In the genomic region with DNA sequence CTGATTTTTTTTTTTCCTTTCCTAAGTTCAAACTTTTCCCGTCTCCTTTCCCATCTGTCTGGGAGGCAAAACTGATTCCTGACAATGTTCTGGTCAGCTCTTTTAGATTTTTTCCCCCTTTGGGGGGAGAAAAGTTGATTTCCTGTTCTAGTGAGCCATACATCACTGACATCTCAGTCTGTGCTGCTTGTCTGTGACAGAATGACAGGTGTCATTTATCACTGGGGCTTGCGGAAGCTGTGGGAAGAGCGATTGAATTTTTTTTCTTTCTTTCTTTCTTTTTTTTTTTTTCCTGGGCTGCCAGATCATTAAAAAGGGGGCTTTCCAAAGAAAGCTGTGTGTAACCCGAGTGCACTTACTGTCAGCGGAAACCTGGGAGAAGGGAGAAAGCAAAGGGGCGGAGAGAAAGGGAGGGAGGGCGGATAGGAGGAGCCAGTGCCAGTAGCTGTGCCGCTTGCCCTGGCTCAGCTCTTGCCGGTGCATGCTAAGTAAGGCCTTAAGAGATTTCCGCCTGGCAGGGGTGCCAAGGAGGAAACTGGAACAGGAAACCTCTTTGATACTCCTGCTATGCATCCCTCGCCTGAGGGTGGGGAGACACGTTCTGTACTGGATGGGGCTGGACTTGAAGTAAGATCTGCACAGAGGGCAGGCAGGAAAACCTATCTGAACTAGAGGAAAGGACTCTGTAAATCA, we compare ENCODE assay signal across 8 mouse cellular contexts.
DNase-seq lines count a peak whose midpoint lies in the region; ATAC-seq and TF ChIP-seq lines count a peak whose summit lies in the region.
"Had no signal": no experiment of that assay in that cellular context is flagged by ENCODE, and none has a peak within 500 bp of the region (broad histone marks: within the 10 kb centered on the region; RNA-seq: fewer than 3 reads in every experiment).

No protein-coding gene starts in this region.

- no peaks in the 10 kb centered on the region for H3K27me3 ChIP-seq in limb, embryonic 14.5 days (ENCODE audit: control insufficient read depth, insufficient read depth, low read length)
- H3K27me3 ChIP-seq in midbrain, embryonic 13.5 days = 0 out of 2 replicates have a peak, but pooled peaks cover 3% of the 10 kb centered on the region
- H3K27me3 ChIP-seq in stomach, embryonic 16.5 days (ENCODE audit: control insufficient read depth, insufficient read depth, low read length) = no peaks in the 10 kb centered on the region

- peak overlapping the region; percentile 55 for H3K4me2 ChIP-seq in limb, embryonic 14.5 days (replicated peaks; ENCODE audit: low read depth, low read length, severe bottlenecking)
- peak overlapping the region; percentile 48 for H3K4me2 ChIP-seq in midbrain, embryonic 13.5 days (replicated peaks)
- peak overlapping the region; percentile 57 for H3K4me2 ChIP-seq in stomach, embryonic 16.5 days (ENCODE audit: low read depth, low read length)

- H3K36me3 ChIP-seq in limb, embryonic 14.5 days (ENCODE audit: control insufficient read depth, insufficient read depth, low read length) = no peaks in the 10 kb centered on the region
- H3K36me3 ChIP-seq in midbrain, embryonic 13.5 days = no peaks in the 10 kb centered on the region
- no peaks in the 10 kb centered on the region for H3K36me3 ChIP-seq in stomach, embryonic 16.5 days (ENCODE audit: control insufficient read depth, insufficient read depth, low read length)

- peak; percentile 4 for DNase-seq in WW6 (ENCODE audit: low read depth, low spot score)
- peak; percentile 80 for DNase-seq in embryo, embryonic 9.5 days (ENCODE audit: extremely low spot score)
- peak; percentile 59 for DNase-seq in gonadal fat pad, adult 2 months (ENCODE audit: low read depth)
- peak; percentile 75 for DNase-seq in limb, embryonic 14.5 days (ENCODE audit: low spot score)

- no peak for TF ChIP-seq POLR2A in limb, embryonic 14.5 days (IDR thresholded peaks at IDR 0.05; ENCODE audit: borderline replicate concordance, extremely low read depth, insufficient read depth, insufficient read length)

- peak overlapping the region; percentile 45; the same call in 1 of the 2 replicates for H3K27ac ChIP-seq in limb, embryonic 14.5 days (replicated peaks; ENCODE audit: low read depth, low read length)
- no peak overlapping the region for H3K27ac ChIP-seq in midbrain, embryonic 13.5 days
- peak overlapping the region; percentile 57 for H3K27ac ChIP-seq in stomach, embryonic 16.5 days (ENCODE audit: low read length)

- under 1% methylated on average over 12 of the region's 12 CpGs for WGBS in limb, embryonic 14.5 days
- WGBS in midbrain, embryonic 13.5 days = 5% methylated on average over 12 of the region's 12 CpGs
- WGBS in stomach, embryonic 16.5 days = 3% methylated on average over 12 of the region's 12 CpGs

- H3K4me3 ChIP-seq in limb, embryonic 14.5 days (replicated peaks; ENCODE audit: low read length) = peak overlapping the region; percentile 22
- H3K4me3 ChIP-seq in midbrain, embryonic 13.5 days (replicated peaks) = peak overlapping the region; percentile 21; the same call in 1 of the 2 replicates
- peak overlapping the region; percentile 34 for H3K4me3 ChIP-seq in stomach, embryonic 16.5 days (replicated peaks; ENCODE audit: low read length)
- H3K4me3 ChIP-seq: erythroblast, embryonic 14.5 days had no signal

- peak overlapping the region; percentile 37 for H3K9ac ChIP-seq in limb, embryonic 14.5 days (ENCODE audit: low read depth, low read length, severe bottlenecking)
- H3K9ac ChIP-seq in midbrain, embryonic 13.5 days (replicated peaks) = peak overlapping the region; percentile 17; the same call in 1 of the 2 replicates
- peak overlapping the region; percentile 65 for H3K9ac ChIP-seq in stomach, embryonic 16.5 days (ENCODE audit: low read length)

- H3K9me3 ChIP-seq in limb, embryonic 14.5 days (ENCODE audit: control insufficient read depth, low read length) = no peaks in the 10 kb centered on the region
- no peaks in the 10 kb centered on the region for H3K9me3 ChIP-seq in midbrain, embryonic 13.5 days
- no peaks in the 10 kb centered on the region for H3K9me3 ChIP-seq in stomach, embryonic 16.5 days (replicated peaks; ENCODE audit: control insufficient read depth, low read length)

- ATAC-seq in inflammation-experienced regulatory T-cells, adult 6 months = peak; percentile 67
- ATAC-seq in limb, embryonic 14.5 days (ENCODE audit: low FRiP score, low read depth) = peak; percentile 88
- ATAC-seq in midbrain, embryonic 13.5 days = peak; percentile 85
- peak; percentile 87 for ATAC-seq in stomach, embryonic 16.5 days (ENCODE audit: insufficient read depth, low FRiP score)

- H3K4me1 ChIP-seq in limb, embryonic 14.5 days (ENCODE audit: control insufficient read depth, insufficient read depth, low read length) = peaks cover 20% of the 10 kb centered on the region
- peaks cover 33% of the 10 kb centered on the region for H3K4me1 ChIP-seq in midbrain, embryonic 13.5 days (replicated peaks)
- peaks cover 24% of the 10 kb centered on the region for H3K4me1 ChIP-seq in stomach, embryonic 16.5 days (ENCODE audit: control insufficient read depth, insufficient read depth, low read length)

Comparison
In these comparisons a context has a peak if more than half of its experiments do, and no peak if none do; other contexts are left out.
1. DNase-seq: peak in every context shown above with its lines; median percentile 80 in embryo, embryonic 9.5 days; 75 in limb, embryonic 14.5 days; 59 in gonadal fat pad, adult 2 months; 4 in WW6.